Mouse (Mus musculus): ENCODE data around the gene Ntf5. TPM values are rescaled to one million over a fixed set of nuclear protein-coding genes. Genes with fewer than 3 reads are reported as not detected.

Gene Ntf5
- 3.7 and 4.9 TPM in 2 replicates for polyA plus RNA-seq (2015; fragmentation: Nextera tagmentation; extraction: Ambion mirVana)

DNA sequence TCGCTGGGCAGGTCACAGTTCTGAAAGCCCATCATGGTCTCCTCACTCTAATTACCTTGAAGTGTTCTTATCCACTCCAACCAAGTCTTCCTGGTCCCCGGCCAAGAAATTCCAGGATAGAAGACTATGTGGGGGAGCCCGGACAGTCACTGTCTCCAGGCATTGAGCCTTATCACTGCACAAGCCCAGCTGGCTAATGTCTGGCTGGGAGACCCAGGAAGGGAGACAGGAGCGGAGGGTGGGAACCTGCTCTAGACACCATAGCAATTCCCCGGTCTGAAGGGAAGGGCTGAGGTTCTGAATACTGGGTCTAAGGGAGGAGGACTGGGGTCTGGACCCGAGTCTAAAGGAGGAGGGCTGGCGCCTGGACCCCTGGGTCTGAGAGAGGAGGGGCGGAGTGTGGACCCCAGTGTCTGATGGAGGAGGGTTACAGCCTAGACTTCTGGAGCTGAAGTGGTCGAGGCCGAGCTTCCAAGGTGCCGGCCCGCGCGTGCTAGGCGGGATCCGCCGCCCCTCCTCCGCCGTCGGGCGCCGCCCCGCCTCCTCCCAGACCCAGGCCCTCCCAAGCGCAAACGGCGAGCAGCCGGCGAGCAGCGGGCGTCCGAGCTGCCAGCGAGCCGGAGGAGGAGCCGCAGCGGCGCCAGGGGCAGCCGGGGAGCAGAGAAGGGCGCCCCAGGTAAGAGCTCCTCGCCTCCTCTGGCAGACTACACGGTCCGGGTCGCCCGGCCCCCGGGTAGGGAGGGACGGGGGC, at the start of gene Ntf5:
Ntf5 (plus strand) TSS at position 583 of the 751 bp plus-strand sequence.
- Histone ChIP-seq H3K36me3 (no peaks in the 10 kb centered on the region), H3K9me3 (replicated peaks) (no peaks in the 10 kb centered on the region), H3K9ac (peak within 1 kb of the TSS; percentile 60), H3K4me3 (replicated peaks) (peak within 1 kb of the TSS; percentile 63), H3K4me2 (replicated peaks) (peak within 1 kb of the TSS; percentile 92), H3K27me3 (peaks cover 77% of the 10 kb centered on the region), H3K27ac (replicated peaks) (peak within 1 kb of the TSS; percentile 77), H3K4me1 (peaks cover 40% of the 10 kb centered on the region)
- peak; percentile 23 for ATAC-seq (ENCODE audit: insufficient number of reproducible peaks, low FRiP score, low TSS enrichment, low read depth)
- WGBS = 1% methylated on average over 43 of the region's 45 CpGs

GRCm38 (mm10) chr7:45363983-45364382, 49.5 kb upstream of the Ntf5 start:
- peaks cover 49% of the 10 kb centered on the region for H3K27me3 ChIP-seq
- H3K36me3 ChIP-seq = no peaks in the 10 kb centered on the region
- H3K4me3 ChIP-seq (replicated peaks) = no peak overlapping the region
- H3K9ac ChIP-seq = no peak overlapping the region
- H3K9me3 ChIP-seq (replicated peaks) = no peaks in the 10 kb centered on the region
- H3K27ac ChIP-seq (replicated peaks) = 0 out of 2 replicates have a peak overlapping the region, but pooled peaks have one; percentile 44
- WGBS = 88% methylated on average over 2 of the region's 2 CpGs
- H3K4me2 ChIP-seq (replicated peaks) = no peak overlapping the region
- H3K4me1 ChIP-seq = peaks cover 43% of the 10 kb centered on the region
- no peak for ATAC-seq (ENCODE audit: insufficient number of reproducible peaks, low FRiP score, low TSS enrichment, low read depth)

- H3K4me3 ChIP-seq (replicated peaks) = peak overlapping the region; percentile 70
- H3K9ac ChIP-seq = peak overlapping the region; percentile 52
- H3K4me1 ChIP-seq = peaks cover 55% of the 10 kb centered on the region
- peaks cover 58% of the 10 kb centered on the region for H3K27me3 ChIP-seq
- no peaks in the 10 kb centered on the region for H3K9me3 ChIP-seq (replicated peaks)
- ATAC-seq (ENCODE audit: insufficient number of reproducible peaks, low FRiP score, low TSS enrichment, low read depth) = no peak
- peak overlapping the region; percentile 98 for H3K4me2 ChIP-seq (replicated peaks)
- H3K27ac ChIP-seq (replicated peaks) = 0 out of 2 replicates have a peak overlapping the region, but pooled peaks have one; percentile 41
- no peaks in the 10 kb centered on the region for H3K36me3 ChIP-seq
- 5% methylated on average over 34 of the region's 35 CpGs for WGBS
These were observed 47.5 kb upstream of the Ntf5 start for GRCm38 (mm10) chr7:45365742-45366651.

DNA sequence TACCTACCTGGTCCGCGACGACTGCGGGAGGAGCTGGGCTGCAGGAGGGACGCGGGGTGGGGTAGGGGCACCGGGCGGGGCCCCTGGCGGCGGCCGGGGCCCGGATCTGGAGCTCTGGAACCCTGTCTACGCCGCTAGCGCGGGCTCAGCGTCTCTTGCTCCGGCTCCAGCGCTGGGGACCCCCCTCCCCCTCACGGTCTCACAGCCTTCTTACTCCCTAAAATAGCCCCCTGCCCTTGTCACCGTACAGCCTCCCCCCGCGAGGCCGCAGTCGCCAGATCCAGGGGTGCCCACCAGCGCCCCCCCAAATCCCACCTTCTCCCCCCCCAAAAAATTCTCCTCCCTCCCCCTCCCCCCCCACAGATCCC, 46.9 kb upstream of the Ntf5 start, which contains the start of gene Ppfia3:
Ppfia3 (minus strand) TSS at position 368 of the 368 bp plus-strand sequence.
- Histone ChIP-seq H3K27me3 (peaks cover 52% of the 10 kb centered on the region), H3K36me3 (no peaks in the 10 kb centered on the region), H3K4me3 (replicated peaks) (peak within 1 kb of the TSS; percentile 70), H3K9ac (peak within 1 kb of the TSS; percentile 52), H3K4me2 (replicated peaks) (peak within 1 kb of the TSS; percentile 98), H3K4me1 (peaks cover 49% of the 10 kb centered on the region), H3K27ac (replicated peaks) (peak within 1 kb of the TSS; percentile 78), H3K9me3 (replicated peaks) (no peaks in the 10 kb centered on the region)
- ATAC-seq (ENCODE audit: insufficient number of reproducible peaks, low FRiP score, low TSS enrichment, low read depth) = 0 out of 2 replicates have a peak, but pooled peaks have one; percentile 4
- WGBS = 2% methylated on average over 22 of the region's 26 CpGs

DNA sequence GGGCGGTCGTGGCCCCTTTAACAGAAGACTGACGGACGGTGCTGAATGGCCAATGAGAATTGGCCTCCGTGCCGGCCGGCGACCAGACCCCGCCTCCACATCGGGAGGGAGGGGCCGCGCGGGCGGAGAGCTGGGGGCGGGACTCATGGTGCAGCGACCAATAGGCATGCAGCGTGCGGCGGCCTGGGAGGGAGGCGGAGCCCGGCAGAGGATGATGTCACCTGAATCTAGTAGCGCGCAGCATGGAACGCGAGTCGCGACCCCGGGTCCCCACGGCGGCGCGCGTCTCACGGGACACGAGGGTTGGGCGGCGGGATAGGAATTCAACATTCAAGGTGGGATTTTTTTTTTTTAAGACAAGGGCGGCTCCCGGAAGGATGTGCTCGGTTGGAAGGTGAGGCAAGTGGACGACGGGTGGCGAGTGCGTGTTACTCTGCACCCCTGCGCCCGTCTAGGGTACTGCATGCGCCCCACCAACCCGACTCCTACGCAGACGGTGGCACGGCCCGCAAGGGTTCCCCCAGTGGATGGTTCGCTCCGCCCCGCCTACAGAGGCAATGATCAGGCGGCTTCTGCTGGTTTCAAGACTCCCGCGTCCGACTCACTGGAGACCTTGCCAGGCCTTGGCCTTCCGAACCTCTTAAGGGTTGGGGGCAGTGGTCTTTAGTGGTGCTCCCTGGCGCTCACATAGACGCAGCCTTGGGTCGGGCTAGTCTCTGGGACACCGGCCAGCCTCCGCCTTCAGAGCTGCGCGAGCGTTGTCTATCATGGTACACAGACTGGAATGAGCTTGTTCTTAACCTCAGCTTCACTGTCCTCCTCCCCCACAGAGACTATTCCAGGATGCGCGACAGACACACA, 46.2 kb upstream of the Ntf5 start:
- WGBS = 1% methylated on average over 70 of the region's 70 CpGs
- Histone ChIP-seq H3K9me3 (replicated peaks) (no peaks in the 10 kb centered on the region), H3K4me3 (replicated peaks) (peak overlapping the region; percentile 70), H3K27ac (replicated peaks) (peak overlapping the region; percentile 78), H3K9ac (peak overlapping the region; percentile 52), H3K36me3 (no peaks in the 10 kb centered on the region), H3K4me1 (peaks cover 43% of the 10 kb centered on the region), H3K4me2 (replicated peaks) (peak overlapping the region; percentile 98), H3K27me3 (peaks cover 46% of the 10 kb centered on the region)
- ATAC-seq (ENCODE audit: insufficient number of reproducible peaks, low FRiP score, low TSS enrichment, low read depth) = peak; percentile 88

DNA sequence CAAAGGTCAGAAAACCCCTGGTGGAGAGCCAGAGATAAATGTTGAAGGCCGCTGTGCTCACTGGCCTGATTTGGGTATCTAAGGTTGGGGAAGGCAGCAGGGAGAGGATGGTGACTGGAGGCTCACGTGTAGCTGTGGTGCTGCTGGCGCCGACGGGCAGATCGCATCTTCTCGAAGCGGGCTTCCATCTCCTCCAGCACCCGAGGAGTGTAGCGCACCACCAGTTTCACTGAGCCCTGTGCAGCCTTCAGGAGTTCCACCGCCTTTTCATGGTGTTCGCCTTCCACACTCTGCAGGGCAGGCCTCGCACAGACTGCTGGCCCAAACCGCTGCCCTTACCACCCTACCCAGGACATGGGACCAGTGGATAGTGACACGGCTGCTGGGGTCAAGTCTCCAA, 45.3 kb upstream of the Ntf5 start:
- Histone ChIP-seq H3K4me3 (replicated peaks) (peak overlapping the region; percentile 70), H3K36me3 (peaks cover 7% of the 10 kb centered on the region; the same call in 1 of the 2 replicates), H3K4me1 (peaks cover 35% of the 10 kb centered on the region), H3K9ac (0 out of 2 replicates have a peak overlapping the region, but pooled peaks have one; percentile 37), H3K27ac (replicated peaks) (0 out of 2 replicates have a peak overlapping the region, but pooled peaks have one; percentile 78), H3K9me3 (replicated peaks) (no peaks in the 10 kb centered on the region), H3K27me3 (peaks cover 39% of the 10 kb centered on the region), H3K4me2 (replicated peaks) (no peak overlapping the region)
- ATAC-seq (ENCODE audit: insufficient number of reproducible peaks, low FRiP score, low TSS enrichment, low read depth) = no peak
- 79% methylated on average over 15 of the region's 15 CpGs for WGBS

GRCm38 (mm10) chr7:45369022-45369745, 44.3 kb upstream of the Ntf5 start:
- Histone ChIP-seq H3K4me1 (peaks cover 35% of the 10 kb centered on the region), H3K4me2 (replicated peaks) (no peak overlapping the region), H3K36me3 (peaks cover 16% of the 10 kb centered on the region), H3K27ac (replicated peaks) (no peak overlapping the region), H3K9me3 (replicated peaks) (no peaks in the 10 kb centered on the region), H3K4me3 (replicated peaks) (no peak overlapping the region), H3K9ac (peak overlapping the region; percentile 42; the same call in 1 of the 2 replicates), H3K27me3 (peaks cover 34% of the 10 kb centered on the region)
- no peak for ATAC-seq (ENCODE audit: insufficient number of reproducible peaks, low FRiP score, low TSS enrichment, low read depth)
- WGBS = 74% methylated on average over 16 of the region's 16 CpGs

- Histone ChIP-seq H3K9me3 (replicated peaks) (no peaks in the 10 kb centered on the region), H3K36me3 (peaks cover 21% of the 10 kb centered on the region), H3K4me3 (replicated peaks) (peak overlapping the region; percentile 58), H3K4me2 (replicated peaks) (peak overlapping the region; percentile 97), H3K4me1 (peaks cover 35% of the 10 kb centered on the region), H3K27ac (replicated peaks) (no peak overlapping the region), H3K9ac (peak overlapping the region; percentile 42), H3K27me3 (peaks cover 30% of the 10 kb centered on the region)
- 8% methylated on average over 52 of the region's 52 CpGs for WGBS
- no peak for ATAC-seq (ENCODE audit: insufficient number of reproducible peaks, low FRiP score, low TSS enrichment, low read depth)
These were observed 43.5 kb upstream of the Ntf5 start for GRCm38 (mm10) chr7:45369836-45370474.

DNA sequence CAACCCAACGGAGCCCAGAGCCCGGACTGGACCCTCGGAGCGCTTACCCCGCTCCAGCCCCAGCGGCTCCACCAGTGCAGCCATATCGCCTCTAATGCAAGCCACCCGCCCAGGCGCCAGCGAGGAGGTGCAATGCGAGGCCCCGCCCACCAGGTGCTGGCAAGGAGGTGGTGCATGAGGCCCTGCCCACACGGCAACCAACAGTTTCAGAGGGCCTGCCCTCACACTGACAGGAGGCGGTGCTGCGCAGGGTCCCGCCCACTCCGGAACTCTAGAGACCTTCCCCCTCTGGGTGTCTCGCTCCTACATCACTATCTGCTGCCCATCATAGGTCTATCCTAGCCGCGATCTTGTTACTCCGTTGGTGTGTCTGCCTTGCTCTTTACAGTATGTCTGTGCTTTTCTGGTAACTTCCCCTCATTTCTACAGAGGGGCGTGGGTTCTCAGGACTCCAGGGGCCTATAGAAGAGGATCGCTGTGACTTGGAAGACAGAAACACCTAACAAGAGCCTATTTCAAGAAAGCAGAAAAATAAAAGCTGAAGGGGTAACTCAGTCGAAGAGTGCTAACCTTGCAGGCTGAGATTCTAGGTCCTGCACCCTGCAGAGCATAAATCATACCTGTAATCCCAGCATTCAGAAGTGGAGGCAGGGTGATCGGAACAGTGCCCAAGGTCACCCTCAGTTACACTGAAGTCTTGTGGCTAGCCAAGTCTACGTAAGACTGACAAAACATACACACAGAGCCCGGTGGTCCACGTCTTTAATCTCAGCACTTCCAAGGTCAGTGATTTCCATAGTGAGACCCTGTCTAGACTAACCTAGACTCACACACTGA, 42.8 kb upstream of the Ntf5 start, which contains the start of gene Lin7b:
Lin7b (minus strand) TSS at position 109 of the 837 bp plus-strand sequence.
- H3K27me3 ChIP-seq = peaks cover 23% of the 10 kb centered on the region
- H3K36me3 ChIP-seq = peaks cover 27% of the 10 kb centered on the region
- WGBS = 10% methylated on average over 28 of the region's 28 CpGs
- no peaks in the 10 kb centered on the region for H3K9me3 ChIP-seq (replicated peaks)
- H3K4me1 ChIP-seq = peaks cover 32% of the 10 kb centered on the region
- ATAC-seq (ENCODE audit: insufficient number of reproducible peaks, low FRiP score, low TSS enrichment, low read depth) = peak; percentile 77
- peak within 1 kb of the TSS; percentile 97 for H3K4me2 ChIP-seq (replicated peaks)
- peak within 1 kb of the TSS; percentile 58 for H3K4me3 ChIP-seq (replicated peaks)
- peak within 1 kb of the TSS; percentile 42 for H3K9ac ChIP-seq
- no peak within 1 kb of the TSS for H3K27ac ChIP-seq (replicated peaks)

Measured in embryonic facial prominence, embryonic 15.5 days (tissue).